Comparison of ENCODE assay signal across 8 mouse cellular contexts in genomic region chr14:54875844-54876538, GRCm38 (mm10). TPM values are rescaled to one million over a fixed set of nuclear protein-coding genes. Genes with fewer than 3 reads are reported as not detected.
A peak's percentile ranks its signal among the peaks of the same experiment; 100 is the strongest.
DNase-seq lines count a peak whose midpoint lies in the region; ATAC-seq and TF ChIP-seq lines count a peak whose summit lies in the region.

No protein-coding gene starts in this region.

- peak overlapping the region; percentile 89 for H3K9ac ChIP-seq in heart, embryonic 16.5 days (ENCODE audit: low read length)
- peak overlapping the region; percentile 90 for H3K9ac ChIP-seq in MEL (ENCODE audit: control insufficient read depth, low read depth, low read length, poor library complexity, severe bottlenecking)
- peak overlapping the region; percentile 88 for H3K9ac ChIP-seq in midbrain, embryonic 11.5 days (ENCODE audit: low read length)

- TF ChIP-seq POLR2A in MEL (IDR thresholded peaks at IDR 0.05; ENCODE audit: control insufficient read depth in 1 of 2, insufficient read depth in 1 of 2, low read depth in 1 of 2, low read length in 2 of 2, poor library complexity in 1 of 2) = no peak

- no peaks in the 10 kb centered on the region for H3K9me3 ChIP-seq in heart, embryonic 16.5 days (replicated peaks; ENCODE audit: control insufficient read depth, low read length)
- H3K9me3 ChIP-seq in MEL (replicated peaks; ENCODE audit: insufficient read depth, low read length) = no peaks in the 10 kb centered on the region
- peaks cover 2% of the 10 kb centered on the region for H3K9me3 ChIP-seq in erythroblast, embryonic 14.5 days (ENCODE audit: control insufficient read depth, low read length)
- no peaks in the 10 kb centered on the region for H3K9me3 ChIP-seq in midbrain, embryonic 11.5 days (ENCODE audit: control insufficient read depth, low read length)

- no peak for TF ChIP-seq RAD21 in MEL (IDR thresholded peaks at IDR 0.05; ENCODE audit: low read depth, low read length)

- peaks cover 11% of the 10 kb centered on the region for H3K4me1 ChIP-seq in heart, embryonic 16.5 days (ENCODE audit: control insufficient read depth, insufficient read depth, low read length)
- peaks cover 3 to 11% of the 10 kb centered on the region in 2 experiments for H3K4me1 ChIP-seq in MEL (ENCODE audit: control insufficient read depth in 1 of 2, insufficient read depth in 2 of 2, low read length in 2 of 2)
- peaks cover 23% of the 10 kb centered on the region for H3K4me1 ChIP-seq in erythroblast, embryonic 14.5 days (ENCODE audit: control insufficient read depth)
- H3K4me1 ChIP-seq in midbrain, embryonic 11.5 days (ENCODE audit: control insufficient read depth, insufficient read depth, low read length) = peaks cover 7% of the 10 kb centered on the region

- TF ChIP-seq CTCF in MEL (IDR thresholded peaks at IDR 0.05 in 2 of 3, conservative IDR thresholded peaks at IDR 0.05 in 1 of 3; ENCODE audit: control insufficient read depth in 1 of 3, insufficient read depth in 1 of 3, low read depth in 2 of 3, low read length in 3 of 3, poor library complexity in 1 of 3, severe bottlenecking in 1 of 3) = no peak

- peaks cover 2% of the 10 kb centered on the region; the same call in 1 of the 2 replicates for H3K79me2 ChIP-seq in MEL (ENCODE audit: control insufficient read depth, insufficient read depth, low read length, poor library complexity)

- no peaks in the 10 kb centered on the region for H3K36me3 ChIP-seq in heart, embryonic 16.5 days (ENCODE audit: control insufficient read depth, insufficient read depth)
- peaks cover 0 to 9% of the 10 kb centered on the region in 2 experiments; a peak in 1 of 4 replicates for H3K36me3 ChIP-seq in MEL (ENCODE audit: control insufficient read depth in 1 of 2, insufficient read depth in 2 of 2, low read length in 2 of 2)
- H3K36me3 ChIP-seq in erythroblast, embryonic 14.5 days (ENCODE audit: control insufficient read depth) = no peaks in the 10 kb centered on the region
- H3K36me3 ChIP-seq in midbrain, embryonic 11.5 days (ENCODE audit: control insufficient read depth, insufficient read depth, low read length) = no peaks in the 10 kb centered on the region

- H3K27me3 ChIP-seq in heart, embryonic 16.5 days (ENCODE audit: control insufficient read depth, insufficient read depth, low read length) = no peaks in the 10 kb centered on the region
- no peaks in the 10 kb centered on the region for H3K27me3 ChIP-seq in MEL (ENCODE audit: control insufficient read depth in 1 of 2, insufficient read depth in 2 of 2, low read length in 2 of 2)
- H3K27me3 ChIP-seq in erythroblast, embryonic 14.5 days (ENCODE audit: control insufficient read depth) = peaks cover 36% of the 10 kb centered on the region
- peaks cover 7% of the 10 kb centered on the region for H3K27me3 ChIP-seq in midbrain, embryonic 11.5 days (ENCODE audit: control insufficient read depth, insufficient read depth, low read length)

- peak overlapping the region; percentile 87 for H3K27ac ChIP-seq in heart, embryonic 16.5 days (ENCODE audit: low read length)
- no peak overlapping the region for H3K27ac ChIP-seq in MEL (ENCODE audit: control insufficient read depth, low read depth, low read length)
- peak overlapping the region; percentile 71 for H3K27ac ChIP-seq in midbrain, embryonic 11.5 days (ENCODE audit: low read depth, low read length)

- peak overlapping the region; percentile 88 for H3K4me3 ChIP-seq in heart, embryonic 16.5 days (ENCODE audit: low read length)
- peak overlapping the region; percentile 90 to 92 for H3K4me3 ChIP-seq in MEL (ENCODE audit: control insufficient read depth in 1 of 2, insufficient read depth in 1 of 2, low read depth in 2 of 2, low read length in 2 of 2)
- H3K4me3 ChIP-seq in erythroblast, embryonic 14.5 days (replicated peaks) = peak overlapping the region; percentile 76
- H3K4me3 ChIP-seq in midbrain, embryonic 11.5 days (ENCODE audit: low read depth, low read length) = peak overlapping the region; percentile 65

- peak; percentile 16 for ATAC-seq in heart, embryonic 16.5 days (replicated peaks; ENCODE audit: extremely low read depth, insufficient read depth, low FRiP score)
- peak; percentile 60 for ATAC-seq in midbrain, embryonic 11.5 days (ENCODE audit: low FRiP score)

- H3K4me2 ChIP-seq in heart, embryonic 16.5 days (ENCODE audit: low read depth, low read length) = peak overlapping the region; percentile 99
- peak overlapping the region; percentile 99 for H3K4me2 ChIP-seq in midbrain, embryonic 11.5 days

- 3% methylated on average over 36 of the region's 36 CpGs for WGBS in heart, embryonic 16.5 days
- WGBS in midbrain, embryonic 11.5 days = 3% methylated on average over 34 of the region's 36 CpGs

- no peak for TF ChIP-seq EP300 in MEL (IDR thresholded peaks at IDR 0.05; ENCODE audit: low read depth in 1 of 2, low read length in 2 of 2)

- DNase-seq in heart, adult 8-10 months (ENCODE audit: low spot score) = no peak
- DNase-seq in MEL (ENCODE audit: low read depth, low spot score) = no peak
- peak; percentile 51 for DNase-seq in kidney, postnatal 14 days
- DNase-seq in midbrain, embryonic 11.5 days (ENCODE audit: low spot score, missing footprints) = peak; percentile 91
- DNase-seq in gastrocnemius, adult 18-20 months (ENCODE audit: low spot score) = no peak
- no peak for DNase-seq in urinary bladder, postnatal 10 days (ENCODE audit: low spot score)

TF ChIP-seq in MEL, 35 proteins besides CTCF, POLR2A, EP300 and RAD21:
- TF ChIP-seq POLR2AphosphoS2 (IDR thresholded peaks at IDR 0.05; ENCODE audit: low read length) = no peak
- no peak for TF ChIP-seq CHD2 (IDR thresholded peaks at IDR 0.05; ENCODE audit: low read length)
- no peak for TF ChIP-seq GABPA (IDR thresholded peaks at IDR 0.05; ENCODE audit: low read depth, low read length)
- TF ChIP-seq MAX (IDR thresholded peaks at IDR 0.05; ENCODE audit: low read length) = no peak
- no peak for TF ChIP-seq BHLHE40 (IDR thresholded peaks at IDR 0.05; ENCODE audit: borderline replicate concordance, low read depth, low read length)
- no peak for TF ChIP-seq MAZ (IDR thresholded peaks at IDR 0.05; ENCODE audit: low read depth, low read length)
- no peak for TF ChIP-seq MYB (IDR thresholded peaks at IDR 0.05; ENCODE audit: low read depth, low read length)
- no peak for TF ChIP-seq ZNF384 (IDR thresholded peaks at IDR 0.05; ENCODE audit: low read depth, low read length)

RNA-seq across cellular contexts. Expression of gene Ppp1r3e, which starts 1.4 kb away (rescaled TPM):
- polyA plus RNA-seq in heart, embryonic 16.5 days (2015; fragmentation: Nextera tagmentation; extraction: Ambion mirVana) = 0.59 and 1.4 TPM in 2 replicates
- 1 to 10 TPM; 2.9 to 4.2 (median 3.3) TPM for total RNA-seq in heart, adult 8-10 months (2022)
- total RNA-seq in MEL (2012; rRNA removed) = 0.56 and 0.73 TPM in 2 replicates
- 1 to 10 TPM in 1 of 2 experiments, not detected in 1; 1.2 TPM for polyA plus RNA-seq in MEL (2012; ENCODE audit: insufficient read depth in 1 of 2, insufficient read length in 2 of 2, low read depth in 1 of 2, low replicate concordance in 2 of 2, missing spikeins in 1 of 2)
- 0.02 TPM in 1 of 2 replicates, not detected in the other for polyA plus RNA-seq in erythroblast, embryonic 14.5 days (2012)
- polyA plus RNA-seq in midbrain, embryonic 11.5 days (2014; fragmentation: Nextera tagmentation; extraction: Ambion mirVana) = 0.23 and 0.68 TPM in 2 replicates
- total RNA-seq in gastrocnemius, adult 18-20 months (2021) = 1 to 10 TPM; 2.4 to 4.5 TPM

RNA-seq across cellular contexts. Expression of gene Homez, which starts 5.2 kb away (rescaled TPM):
- 4.9 and 6.4 TPM in 2 replicates for polyA plus RNA-seq in heart, embryonic 16.5 days (2015; fragmentation: Nextera tagmentation; extraction: Ambion mirVana)
- 1 to 10 TPM; 6.4 to 9.8 (median 7.5) TPM for total RNA-seq in heart, adult 8-10 months (2022)
- total RNA-seq in MEL (2012; rRNA removed) = 4.7 and 4.9 TPM in 2 replicates
- polyA plus RNA-seq in MEL (2012; ENCODE audit: insufficient read depth in 1 of 2, insufficient read length in 2 of 2, low read depth in 1 of 2, low replicate concordance in 2 of 2, missing spikeins in 1 of 2) = 1 to 10 TPM in 1 of 2 experiments, not detected in 1; 8.5 TPM
- polyA plus RNA-seq in erythroblast, embryonic 14.5 days (2012) = not detected in 2 replicates
- polyA plus RNA-seq in midbrain, embryonic 11.5 days (2014; fragmentation: Nextera tagmentation; extraction: Ambion mirVana) = 13.2 and 19.9 TPM in 2 replicates
- total RNA-seq in gastrocnemius, adult 18-20 months (2021) = 1 to 10 TPM; 4.3 to 5.1 TPM

RNA-seq across cellular contexts. Expression of gene Bcl2l2, which starts 7.2 kb away (rescaled TPM):
- 3.3 and 4.3 TPM in 2 replicates for polyA plus RNA-seq in heart, embryonic 16.5 days (2015; fragmentation: Nextera tagmentation; extraction: Ambion mirVana)
- 10 to 100 TPM; 44.7 to 52.4 (median 45.5) TPM for total RNA-seq in heart, adult 8-10 months (2022)
- total RNA-seq in MEL (2012; rRNA removed) = 10.5 and 12.5 TPM in 2 replicates
- polyA plus RNA-seq in MEL (2012; ENCODE audit: insufficient read depth in 1 of 2, insufficient read length in 2 of 2, low read depth in 1 of 2, low replicate concordance in 2 of 2, missing spikeins in 1 of 2) = 10 to 100 TPM in 1 of 2 experiments, not detected in 1; 18.8 TPM
- polyA plus RNA-seq in erythroblast, embryonic 14.5 days (2012) = 0.66 and 0.95 TPM in 2 replicates
- 2.4 and 3.3 TPM in 2 replicates for polyA plus RNA-seq in midbrain, embryonic 11.5 days (2014; fragmentation: Nextera tagmentation; extraction: Ambion mirVana)
- total RNA-seq in gastrocnemius, adult 18-20 months (2021) = 10 to 100 TPM; 22.3 to 27.3 TPM

RNA-seq across cellular contexts. Expression of gene Gm20521, which starts 7.2 kb away (rescaled TPM):
- polyA plus RNA-seq in heart, embryonic 16.5 days (2015; fragmentation: Nextera tagmentation; extraction: Ambion mirVana) = not detected in 2 replicates
- 10 to 100 TPM in 1 of 4 experiments, 1 to 10 TPM in 3; 3.4 to 11.8 (median 7.9) TPM for total RNA-seq in heart, adult 8-10 months (2022)
- 0.58 and 0.88 TPM in 2 replicates for total RNA-seq in MEL (2012; rRNA removed)
- polyA plus RNA-seq in MEL (2012; ENCODE audit: insufficient read depth in 1 of 2, insufficient read length in 2 of 2, low read depth in 1 of 2, low replicate concordance in 2 of 2, missing spikeins in 1 of 2) = 1 to 10 TPM in 1 of 2 experiments, not detected in 1; 3.4 TPM
- 0.05 and 0.14 TPM in 2 replicates for polyA plus RNA-seq in erythroblast, embryonic 14.5 days (2012)
- polyA plus RNA-seq in midbrain, embryonic 11.5 days (2014; fragmentation: Nextera tagmentation; extraction: Ambion mirVana) = not detected in 2 replicates
- 1 to 10 TPM; 2.9 to 3.0 TPM for total RNA-seq in gastrocnemius, adult 18-20 months (2021)

RNA-seq across cellular contexts. Expression of gene Pabpn1, which starts 16.3 kb away (rescaled TPM):
- 61.9 and 68.4 TPM in 2 replicates for polyA plus RNA-seq in heart, embryonic 16.5 days (2015; fragmentation: Nextera tagmentation; extraction: Ambion mirVana)
- 10 to 100 TPM; 37.3 to 54.4 (median 50.2) TPM for total RNA-seq in heart, adult 8-10 months (2022)
- 82.3 and 85.8 TPM in 2 replicates for total RNA-seq in MEL (2012; rRNA removed)
- polyA plus RNA-seq in MEL (2012; ENCODE audit: insufficient read depth in 1 of 2, insufficient read length in 2 of 2, low read depth in 1 of 2, low replicate concordance in 2 of 2, missing spikeins in 1 of 2) = 100 to 1,000 TPM in 1 of 2 experiments, not detected in 1; 393 TPM
- 27.8 and 29.0 TPM in 2 replicates for polyA plus RNA-seq in erythroblast, embryonic 14.5 days (2012)
- 166 and 173 TPM in 2 replicates for polyA plus RNA-seq in midbrain, embryonic 11.5 days (2014; fragmentation: Nextera tagmentation; extraction: Ambion mirVana)
- 10 to 100 TPM; 46.1 to 51.0 TPM for total RNA-seq in gastrocnemius, adult 18-20 months (2021)

Comparison
In these comparisons a context has a peak if more than half of its experiments do, and no peak if none do; other contexts are left out.
1. DNase-seq: peak in kidney, postnatal 14 days (single experiment) and midbrain, embryonic 11.5 days (single experiment); none in heart, adult 8-10 months (single experiment), MEL (single experiment), gastrocnemius, adult 18-20 months (single experiment) and urinary bladder, postnatal 10 days (single experiment).
2. Peak in every context shown above with its lines, with median percentiles within 50 percentile points of each other: H3K4me3 ChIP-seq and H3K9ac ChIP-seq.